ENCODE assay signal across 10 mouse cellular contexts in genomic region chr14:73453164-73453563, GRCm38 (mm10). TPM values are rescaled to one million over a fixed set of nuclear protein-coding genes. Genes with fewer than 3 reads are reported as not detected.
DNase-seq lines count a peak whose midpoint lies in the region; ATAC-seq and TF ChIP-seq lines count a peak whose summit lies in the region.
"Had no signal": no experiment of that assay in that cellular context is flagged by ENCODE, and none has a peak within 500 bp of the region (broad histone marks: within the 10 kb centered on the region; RNA-seq: fewer than 3 reads in every experiment).

No protein-coding gene starts in this region.

- no peaks in the 10 kb centered on the region for H3K36me3 ChIP-seq in hindbrain, postnatal 0 days (ENCODE audit: insufficient read depth, low read length)
- no peaks in the 10 kb centered on the region for H3K36me3 ChIP-seq in hindbrain, embryonic 14.5 days (replicated peaks; ENCODE audit: control insufficient read depth, insufficient read depth)
- no peaks in the 10 kb centered on the region for H3K36me3 ChIP-seq in intestine, embryonic 16.5 days (ENCODE audit: control insufficient read depth, insufficient read depth, low read length)
- H3K36me3 ChIP-seq in liver, embryonic 16.5 days (ENCODE audit: control insufficient read depth, insufficient read depth) = no peaks in the 10 kb centered on the region
- H3K36me3 ChIP-seq: limb, embryonic 12.5 days had no signal

- H3K4me1 ChIP-seq in hindbrain, postnatal 0 days (ENCODE audit: insufficient read depth, low read length) = no peaks in the 10 kb centered on the region
- H3K4me1 ChIP-seq in hindbrain, embryonic 14.5 days (replicated peaks; ENCODE audit: control insufficient read depth, insufficient read depth, low read length) = no peaks in the 10 kb centered on the region
- peaks cover 6% of the 10 kb centered on the region; the same call in 1 of the 2 replicates for H3K4me1 ChIP-seq in intestine, embryonic 16.5 days (ENCODE audit: control insufficient read depth, insufficient read depth, low read length)
- peaks cover 3% of the 10 kb centered on the region; the same call in 1 of the 2 replicates for H3K4me1 ChIP-seq in liver, embryonic 16.5 days (ENCODE audit: control insufficient read depth, low read depth, low read length)

- H3K4me3 ChIP-seq in hindbrain, postnatal 0 days (ENCODE audit: low read length) = no peak overlapping the region
- no peak overlapping the region for H3K4me3 ChIP-seq in hindbrain, embryonic 14.5 days (replicated peaks; ENCODE audit: low read length)
- no peak overlapping the region for H3K4me3 ChIP-seq in intestine, embryonic 16.5 days (ENCODE audit: low read length)
- no peak overlapping the region for H3K4me3 ChIP-seq in liver, embryonic 16.5 days (ENCODE audit: low read depth, low read length)
- H3K4me3 ChIP-seq in left cerebral cortex, adult 2 months = no peak overlapping the region
- H3K4me3 ChIP-seq: limb, embryonic 12.5 days had no signal

- no peak for TF ChIP-seq CTCF in hindbrain, postnatal 0 days (IDR thresholded peaks at IDR 0.05; ENCODE audit: low read depth)
- TF ChIP-seq CTCF in left cerebral cortex, adult 2 months (IDR thresholded peaks at IDR 0.05) = no peak

- H3K9ac ChIP-seq in hindbrain, postnatal 0 days (replicated peaks; ENCODE audit: low read length) = no peak overlapping the region
- H3K9ac ChIP-seq in hindbrain, embryonic 14.5 days = no peak overlapping the region
- no peak overlapping the region for H3K9ac ChIP-seq in intestine, embryonic 16.5 days (ENCODE audit: low read depth, low read length)
- no peak overlapping the region for H3K9ac ChIP-seq in liver, embryonic 16.5 days (ENCODE audit: low read depth, low read length)
- H3K9ac ChIP-seq: limb, embryonic 12.5 days had no signal

- no peaks in the 10 kb centered on the region for H3K9me3 ChIP-seq in hindbrain, postnatal 0 days (ENCODE audit: low read length)
- H3K9me3 ChIP-seq in hindbrain, embryonic 14.5 days (ENCODE audit: control insufficient read depth, low read length) = no peaks in the 10 kb centered on the region
- no peaks in the 10 kb centered on the region for H3K9me3 ChIP-seq in intestine, embryonic 16.5 days (ENCODE audit: control insufficient read depth, low read length)
- H3K9me3 ChIP-seq in liver, embryonic 16.5 days (replicated peaks; ENCODE audit: control insufficient read depth, low read length) = no peaks in the 10 kb centered on the region
- H3K9me3 ChIP-seq: limb, embryonic 12.5 days had no signal

- peak; percentile 62 for DNase-seq in hindbrain, postnatal 0 days (ENCODE audit: low spot score)
- DNase-seq in hindbrain, embryonic 14.5 days (ENCODE audit: low spot score) = no peak
- peak; percentile 59 for DNase-seq in adrenal gland, postnatal 10 days
- no peak for DNase-seq in frontal cortex, postnatal 36 days (ENCODE audit: low spot score in 2 of 2)
- DNase-seq in gastrocnemius, postnatal 4 days (ENCODE audit: low spot score in 2 of 2) = no peak
- DNase-seq in left cerebral cortex, adult 2 months (ENCODE audit: extremely low spot score in 1 of 2, low spot score in 2 of 2) = no peak
- DNase-seq: thymus, postnatal 25 days had no signal

- no peaks in the 10 kb centered on the region for H3K27me3 ChIP-seq in hindbrain, postnatal 0 days (ENCODE audit: insufficient read depth, low read length)
- no peaks in the 10 kb centered on the region for H3K27me3 ChIP-seq in hindbrain, embryonic 14.5 days (ENCODE audit: control insufficient read depth, insufficient read depth, low read length)
- no peaks in the 10 kb centered on the region for H3K27me3 ChIP-seq in intestine, embryonic 16.5 days (replicated peaks; ENCODE audit: control insufficient read depth, insufficient read depth, low read length)
- H3K27me3 ChIP-seq in liver, embryonic 16.5 days (ENCODE audit: control insufficient read depth, insufficient read depth, low read depth, low read length) = no peaks in the 10 kb centered on the region
- H3K27me3 ChIP-seq: limb, embryonic 12.5 days had no signal

- 31% methylated on average over 12 of the region's 12 CpGs for WGBS in hindbrain, postnatal 0 days
- WGBS in hindbrain, embryonic 14.5 days = 32% methylated on average over 12 of the region's 12 CpGs
- 33% methylated on average over 12 of the region's 12 CpGs for WGBS in intestine, embryonic 16.5 days
- WGBS in liver, embryonic 16.5 days (ENCODE audit: insufficient replicate concordance) = 62% methylated on average over 12 of the region's 12 CpGs

- H3K27ac ChIP-seq in hindbrain, postnatal 0 days = no peak overlapping the region
- no peak overlapping the region for H3K27ac ChIP-seq in hindbrain, embryonic 14.5 days
- H3K27ac ChIP-seq in intestine, embryonic 16.5 days (ENCODE audit: low read length) = peak overlapping the region; percentile 41; the same call in 1 of the 2 replicates
- peak overlapping the region; percentile 39 for H3K27ac ChIP-seq in liver, embryonic 16.5 days (ENCODE audit: low read length)
- H3K27ac ChIP-seq in left cerebral cortex, adult 2 months = no peak overlapping the region
- H3K27ac ChIP-seq: limb, embryonic 12.5 days had no signal

- ATAC-seq in hindbrain, postnatal 0 days = peak; percentile 86
- no peak; the same call in 1 of the 2 replicates for ATAC-seq in hindbrain, embryonic 14.5 days (ENCODE audit: low FRiP score)
- ATAC-seq in intestine, embryonic 16.5 days = peak; percentile 80
- ATAC-seq in liver, embryonic 16.5 days (ENCODE audit: low read depth) = 0 out of 2 replicates have a peak, but pooled peaks have one; percentile 48

- intact Hi-C loops in left cerebral cortex, adult 2 months (cut with DNase I) = no loop called here

- H3K4me2 ChIP-seq in hindbrain, postnatal 0 days (ENCODE audit: low read depth, low read length) = no peak overlapping the region
- no peak overlapping the region for H3K4me2 ChIP-seq in hindbrain, embryonic 14.5 days (replicated peaks)
- no peak overlapping the region for H3K4me2 ChIP-seq in intestine, embryonic 16.5 days (ENCODE audit: low read depth, low read length)
- H3K4me2 ChIP-seq in liver, embryonic 16.5 days (ENCODE audit: low read depth, low read length) = no peak overlapping the region
- H3K4me2 ChIP-seq: limb, embryonic 12.5 days had no signal

RNA-seq across cellular contexts. Expression of gene Med4, which starts 56.7 kb away (rescaled TPM):
- total RNA-seq in hindbrain, postnatal 0 days (2014; rRNA removed) = 19.4 and 20.8 TPM in 2 replicates
- polyA plus RNA-seq in hindbrain, postnatal 0 days (2015; fragmentation: Nextera tagmentation; extraction: Ambion mirVana) = 77.1 and 79.1 TPM in 2 replicates
- polyA plus RNA-seq in hindbrain, embryonic 14.5 days (2014; fragmentation: Nextera tagmentation; extraction: Ambion mirVana) = 63.9 and 67.8 TPM in 2 replicates
- 10 to 100 TPM; 25.1 to 32.8 TPM for total RNA-seq in adrenal gland, postnatal 10 days (2021)
- polyA plus RNA-seq in intestine, embryonic 16.5 days (2015; fragmentation: Nextera tagmentation; extraction: Ambion mirVana) = 54.0 and 64.5 TPM in 2 replicates
- polyA plus RNA-seq in liver, embryonic 16.5 days (2015; fragmentation: Nextera tagmentation; extraction: Ambion mirVana) = 24.4 and 26.5 TPM in 2 replicates
- 10 to 100 TPM; 25.0 to 31.1 TPM for total RNA-seq in gastrocnemius, postnatal 4 days (2021)
- total RNA-seq in left cerebral cortex, adult 2 months (2021) = 10 to 100 TPM; 26.6 to 26.9 TPM

Comparison
In these comparisons a context has a peak if more than half of its experiments do, and no peak if none do; other contexts are left out.
1. DNase-seq: peak in hindbrain, postnatal 0 days (single experiment) and adrenal gland, postnatal 10 days (single experiment); none in hindbrain, embryonic 14.5 days (single experiment), frontal cortex, postnatal 36 days (0 of 2), gastrocnemius, postnatal 4 days (0 of 2) and left cerebral cortex, adult 2 months (0 of 2).
2. H3K27ac ChIP-seq: peak in intestine, embryonic 16.5 days (single experiment) and liver, embryonic 16.5 days (single experiment); none in hindbrain, postnatal 0 days (single experiment), hindbrain, embryonic 14.5 days (single experiment) and left cerebral cortex, adult 2 months (single experiment).